Mouse (Mus musculus): ENCODE results near the gene Spag5.

DNA sequence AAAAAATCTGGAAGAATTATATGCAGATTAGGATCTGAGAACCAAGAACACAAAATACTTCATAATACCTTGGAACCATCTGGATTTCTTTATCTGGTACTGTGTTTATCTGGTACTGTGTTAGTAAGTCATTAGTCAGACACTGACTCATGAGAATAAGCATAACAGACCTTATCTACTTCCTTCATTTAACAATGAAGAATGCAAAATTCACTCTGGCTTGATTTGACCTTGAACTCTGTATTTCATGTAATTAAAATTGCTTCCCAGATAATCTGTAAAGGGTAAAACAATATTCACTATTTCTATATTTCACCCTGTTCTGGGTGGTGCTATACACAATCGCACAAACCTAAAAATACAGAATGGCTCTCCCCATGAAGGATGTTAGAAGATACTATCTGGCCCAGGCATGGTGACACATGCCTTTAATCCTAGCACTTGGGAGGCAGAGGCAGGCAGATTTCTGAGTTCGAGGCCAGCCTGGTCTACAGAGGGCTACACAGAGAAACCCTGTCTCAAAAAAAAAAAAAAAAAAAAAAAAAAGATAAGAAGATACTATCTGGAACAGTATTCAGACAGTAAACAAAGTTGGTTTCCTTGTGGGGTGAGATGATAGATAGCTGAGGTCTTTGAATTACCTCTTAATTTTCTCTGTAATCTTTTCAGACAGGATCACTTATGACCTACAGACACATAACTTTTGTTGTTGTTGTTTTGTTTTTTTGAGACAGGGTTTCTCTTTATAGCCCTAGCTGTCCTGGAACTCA, 40.7 kb upstream of the Spag5 start:
- TF ChIP-seq POLR2A (IDR thresholded peaks at IDR 0.05; ENCODE audit: low read depth, low read length) (no peak), CTCF (IDR thresholded peaks at IDR 0.05; ENCODE audit: borderline replicate concordance, insufficient read depth, low read length) (no peak)

All from embryonic fibroblast, embryonic 13.5 days (primary cell).